Mouse (Mus musculus) heart, adult 2 months (tissue): Measurements from ENCODE around the gene Fam219b.

Experiments
- CTCF ChIP-seq: fragments of 200-600 bp; IDR thresholded peaks from 2 replicates; pipeline ENCODE4 v1.8.1; 2022; ENCODE audit warnings: antibody characterized with exemption, mild to moderate bottlenecking, moderate library complexity
- POLR2A ChIP-seq: fragments of 200-500 bp; IDR thresholded peaks from 2 replicates; pipeline ENCODE4 v1.6.1; 2011; ENCODE audit warnings: mild to moderate bottlenecking, low read depth, low read length, control low read depth; ENCODE audit not compliant: insufficient read depth

- TF ChIP-seq CTCF (no peak), POLR2A (no peak)
Measured at GRCm38 (mm10) chr9:57504891-57505290, 32.4 kb upstream of the Fam219b start.
